Mouse (Mus musculus): ENCODE data around the gene Vps11. TPM values are rescaled to one million over a fixed set of nuclear protein-coding genes. Genes with fewer than 3 reads are reported as not detected.
"Not testable (repeated sequence)": the region's sequence is repeated elsewhere in the genome, so short reads cannot be mapped to it uniquely, and the experiment has no call there.

Vps11 gene
- total RNA-seq, 2 experiments from 2014 or later: 44.2 to 44.6 TPM

- DNase-seq (ENCODE audit: low spot score in 2 of 2): peak; percentile 99
- intact Hi-C loops (cut with DNase I): no loop called here
Measured at GRCm38 (mm10) chr9:44379054-44379834, 17.8 kb upstream of the Vps11 start, which contains the start of gene Hyou1. Gene Hyou1 (plus strand): TSS chr9:44379490.

GRCm38 (mm10) chr9:44378153-44378730 lies 16.8 kb upstream of the Vps11 start:
- no peak for DNase-seq (ENCODE audit: low spot score in 2 of 2)
- intact Hi-C loops (cut with DNase I): no loop called here

DNA sequence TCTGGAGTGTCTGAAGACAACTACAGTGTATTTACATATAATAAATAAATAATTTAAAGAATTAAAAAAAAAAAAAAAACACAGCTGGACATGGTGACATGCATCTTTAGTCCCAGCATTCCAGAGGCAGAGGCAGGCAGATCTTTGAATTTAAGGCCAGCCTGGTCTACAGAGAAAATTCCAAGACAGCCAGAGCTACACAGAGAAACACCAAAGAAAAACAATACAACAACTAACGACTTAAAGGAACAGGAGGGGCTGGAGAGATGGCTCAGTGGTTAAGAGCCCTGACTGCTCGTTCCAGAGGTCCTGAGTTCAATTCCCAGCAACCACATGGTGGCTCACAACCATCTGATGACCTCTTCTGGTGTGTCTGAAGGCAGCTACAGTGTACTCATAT lies 15.9 kb upstream of the Vps11 start:
- DNase-seq (ENCODE audit: low spot score in 2 of 2); intact Hi-C loops (cut with DNase I): not testable (repeated sequence)

DNA sequence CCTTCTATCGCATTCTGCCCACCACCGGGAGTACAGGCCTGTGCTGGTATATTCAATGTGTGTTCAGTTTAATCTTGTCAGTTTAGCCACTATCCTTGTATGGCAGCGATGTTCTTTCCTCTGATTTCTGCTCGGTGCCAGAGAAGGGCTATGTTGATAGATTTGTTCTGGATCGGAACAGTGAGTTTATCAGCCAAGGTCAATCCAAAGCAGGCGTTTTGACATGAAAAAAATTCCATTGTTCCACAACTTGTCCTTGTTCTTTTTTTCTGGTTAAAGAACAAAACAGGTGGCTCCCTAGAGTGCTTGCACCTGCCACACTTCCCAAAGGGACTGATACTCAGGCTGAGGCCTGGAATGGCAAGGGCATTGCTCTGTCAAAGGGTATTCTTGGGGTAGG lies 14.7 kb upstream of the Vps11 start:
- intact Hi-C loops (cut with DNase I): no loop called here
- DNase-seq (ENCODE audit: low spot score in 2 of 2): no peak

GRCm38 (mm10) chr9:44373386-44373785 lies 11.9 kb upstream of the Vps11 start:
- no peak for DNase-seq (ENCODE audit: low spot score in 2 of 2)
- intact Hi-C loops (cut with DNase I): no loop called here

- intact Hi-C loops (cut with DNase I): no loop called here
- no peak for DNase-seq (ENCODE audit: low spot score in 2 of 2)
Measured at GRCm38 (mm10) chr9:44364480-44364879, 3.0 kb upstream of the Vps11 start.

DNA sequence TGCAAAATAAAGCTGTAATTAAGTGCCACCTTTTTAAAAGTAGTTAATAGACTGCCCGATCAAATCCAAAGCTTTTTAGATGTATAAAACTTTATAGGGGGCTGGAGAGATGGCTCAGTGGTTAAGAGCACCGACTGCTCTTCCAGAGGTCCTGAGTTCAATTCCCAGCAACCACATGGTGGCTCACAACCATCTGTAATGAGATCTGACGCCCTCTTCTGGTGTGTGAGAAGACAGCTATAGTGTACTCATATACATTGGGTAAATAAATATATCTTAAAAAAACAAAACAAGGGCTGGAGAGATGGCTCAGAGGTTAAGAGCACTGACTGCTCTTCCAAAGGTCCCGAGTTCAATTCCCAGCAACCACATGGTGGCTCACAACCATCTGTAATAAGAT lies 461 bp upstream of the Vps11 start:
- intact Hi-C loops (cut with DNase I): not testable (repeated sequence)

DNA sequence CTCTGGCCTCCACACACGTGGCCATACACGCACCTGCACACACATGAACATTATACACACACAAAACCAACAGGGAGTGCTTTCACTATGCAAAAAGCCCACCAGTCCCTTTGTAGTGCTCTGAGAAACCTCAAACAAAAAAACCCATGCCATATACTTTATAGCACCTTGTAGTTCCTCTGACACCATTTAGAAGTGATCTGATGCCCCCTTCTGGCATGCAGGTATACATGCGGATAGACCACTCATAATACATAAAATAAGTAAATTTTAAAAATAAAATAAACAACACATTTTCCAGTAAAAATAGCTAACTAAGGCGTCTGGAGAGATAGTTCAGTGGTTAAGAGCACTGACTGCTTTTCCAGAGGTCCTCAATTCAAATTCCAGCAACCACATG lies 4.3 kb downstream of the Vps11 start:
- intact Hi-C loops (cut with DNase I): no loop called here
- DNase-seq (ENCODE audit: low spot score in 2 of 2): no peak

More for the DNA sequence above, 461 bp upstream of the Vps11 start:
- not testable (repeated sequence) for DNase-seq (ENCODE audit: low spot score in 2 of 2)

GRCm38 (mm10) chr9:44353142-44353541 lies 8.3 kb downstream of the Vps11 start:
- intact Hi-C loops (cut with DNase I): no loop called here
- DNase-seq (ENCODE audit: low spot score in 2 of 2): no peak

DNA sequence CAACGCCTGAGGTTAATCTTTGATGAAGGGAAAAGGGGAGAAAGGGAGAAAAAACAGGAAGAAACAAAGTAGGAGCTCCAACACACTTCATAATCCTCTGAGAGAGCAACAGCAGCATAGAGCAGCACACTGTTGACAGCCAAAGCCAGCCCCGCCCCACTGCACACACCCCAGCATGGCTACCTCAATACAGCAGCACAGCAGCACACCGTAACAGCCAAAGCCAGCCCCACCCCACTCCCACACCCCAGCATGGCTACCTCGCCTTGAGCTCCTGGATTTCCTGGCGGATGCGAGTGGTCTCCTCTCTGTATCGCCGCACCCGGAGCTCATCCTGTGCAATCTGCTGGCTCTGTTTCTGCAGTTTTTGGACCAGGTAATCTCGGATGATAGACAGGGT lies 9.1 kb downstream of the Vps11 start:
- no peak for DNase-seq (ENCODE audit: low spot score in 2 of 2)
- intact Hi-C loops (cut with DNase I): no loop called here

DNA sequence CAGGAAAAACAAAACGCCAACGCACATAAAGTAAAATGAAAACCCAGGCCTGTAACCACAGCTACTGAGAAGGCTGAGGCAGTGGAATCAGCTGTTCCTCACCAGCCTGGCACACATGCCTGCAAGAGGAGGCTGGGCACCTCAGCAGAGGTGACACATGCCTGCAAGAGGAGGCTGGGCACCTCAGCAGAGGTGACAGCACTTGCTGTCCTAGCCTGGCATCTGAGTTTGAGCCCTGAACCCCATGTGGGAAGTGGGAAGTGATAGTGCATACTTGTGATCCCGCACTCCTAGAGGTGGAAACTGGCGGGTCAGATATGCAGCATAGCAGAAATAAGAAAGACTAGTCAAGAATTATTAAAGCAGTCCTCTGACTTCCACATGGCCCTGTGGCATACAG lies 10.1 kb downstream of the Vps11 start:
- intact Hi-C loops (cut with DNase I): no loop called here
- DNase-seq (ENCODE audit: low spot score in 2 of 2): no peak

- DNase-seq (ENCODE audit: low spot score in 2 of 2): no peak
- intact Hi-C loops (cut with DNase I): no loop called here
Measured at GRCm38 (mm10) chr9:44348546-44348945, 12.9 kb downstream of the Vps11 start.

DNA sequence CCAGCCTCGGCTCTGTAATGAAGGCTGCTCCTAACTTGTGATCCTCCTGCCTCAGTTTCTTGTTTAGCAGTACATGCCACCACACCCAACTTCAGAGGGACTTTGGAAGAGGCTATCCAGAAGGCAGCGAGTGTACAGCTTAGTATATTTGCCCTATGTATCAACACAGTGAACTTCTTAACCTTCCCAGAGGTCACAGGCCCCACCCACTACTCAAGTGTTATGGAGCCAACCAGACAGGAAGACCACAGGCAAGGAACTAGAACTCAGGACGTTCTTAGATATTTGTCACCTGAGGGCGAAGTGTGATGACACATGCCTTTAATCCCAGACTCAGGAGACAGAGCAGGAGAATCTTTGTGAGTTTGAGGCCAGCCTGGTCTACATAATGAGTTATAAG lies 13.8 kb downstream of the Vps11 start:
- DNase-seq (ENCODE audit: low spot score in 2 of 2): no peak
- intact Hi-C loops (cut with DNase I): no loop called here

- no peak for DNase-seq (ENCODE audit: low spot score in 2 of 2)
- intact Hi-C loops (cut with DNase I): no loop called here
Measured at GRCm38 (mm10) chr9:44347166-44347565, 14.3 kb downstream of the Vps11 start.

GRCm38 (mm10) chr9:44345570-44346433 lies 15.7 kb downstream of the Vps11 start:
- no peak for DNase-seq (ENCODE audit: low spot score in 2 of 2)
- intact Hi-C loops (cut with DNase I): no loop called here

- DNase-seq (ENCODE audit: low spot score in 2 of 2): peak; percentile 85 to 87
- intact Hi-C loops (cut with DNase I): no loop called here
Measured at GRCm38 (mm10) chr9:44343781-44344421, 17.6 kb downstream of the Vps11 start, which contains the start of gene Hmbs. Gene Hmbs (minus strand): TSS chr9:44344228.

DNA sequence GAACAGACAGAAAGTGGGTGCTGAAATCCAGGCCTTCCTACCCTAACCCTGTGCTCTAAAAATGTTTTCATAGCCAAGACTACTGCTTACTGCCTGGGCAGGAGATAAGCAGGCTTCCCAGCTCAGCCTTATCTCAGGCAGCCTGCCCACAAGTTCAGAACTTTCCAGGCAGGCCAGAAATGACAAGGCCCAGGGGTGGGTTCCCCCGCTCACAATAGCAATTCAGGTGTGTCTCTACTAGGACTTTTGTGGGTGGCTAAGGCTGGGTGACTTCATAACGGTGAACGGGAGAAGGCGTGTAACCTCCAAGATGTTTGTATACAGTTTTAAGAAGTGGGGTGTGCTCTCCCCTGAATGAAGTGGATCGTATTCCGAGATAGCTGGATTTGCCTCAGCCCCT lies 18.2 kb downstream of the Vps11 start:
- intact Hi-C loops (cut with DNase I): no loop called here
- no peak for DNase-seq (ENCODE audit: low spot score in 2 of 2)

DNA sequence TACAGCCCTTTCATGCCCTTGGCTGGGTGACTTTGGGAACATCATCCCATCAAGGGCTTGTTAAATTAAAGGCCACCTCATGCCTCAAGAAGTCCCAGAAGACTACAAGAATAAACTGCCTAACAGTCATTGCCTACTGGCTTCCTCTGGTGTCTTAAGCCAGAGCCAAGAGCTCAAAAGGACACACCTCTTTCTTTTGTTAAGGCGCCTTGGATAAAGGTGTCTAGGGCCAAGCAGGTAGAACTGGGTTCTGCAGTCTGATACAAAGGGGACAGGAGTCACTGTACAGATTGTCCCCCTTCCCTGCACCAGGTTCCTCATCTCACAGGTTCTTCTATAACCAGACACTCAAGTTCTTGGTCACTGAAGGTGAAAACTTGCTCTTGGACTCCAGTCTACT lies 18.9 kb downstream of the Vps11 start:
- intact Hi-C loops (cut with DNase I): no loop called here
- no peak for DNase-seq (ENCODE audit: low spot score in 2 of 2)

- intact Hi-C loops (cut with DNase I): no loop called here
- DNase-seq (ENCODE audit: low spot score in 2 of 2): no peak
Measured at GRCm38 (mm10) chr9:44342173-44342572, 19.3 kb downstream of the Vps11 start.

- intact Hi-C loops (cut with DNase I): no loop called here
- no peak for DNase-seq (ENCODE audit: low spot score in 2 of 2)
Measured at GRCm38 (mm10) chr9:44341487-44341886, 20.0 kb downstream of the Vps11 start.

Data from left cerebral cortex, postnatal 14 days (tissue).